Mouse (Mus musculus) kidney, embryonic 16.5 days (tissue): ENCODE measurements around the gene Serpinb1a. TPM values are rescaled to one million over a fixed set of nuclear protein-coding genes. Genes with fewer than 3 reads are reported as not detected.
A peak's percentile ranks its signal among the peaks of the same experiment; 100 is the strongest.
"Not testable (repeated sequence)": the region's sequence is repeated elsewhere in the genome, so short reads cannot be mapped to it uniquely, and the experiment has no call there.

Experiments
- ATAC-seq: fragments of 200-750 bp; cut with Nextera tagmentation; 2 replicates; pipeline ENCODE4 v1.8.0; 2017; ENCODE audit warnings: moderate TSS enrichment; ENCODE audit not compliant: low FRiP score, low TSS enrichment
- H3K27ac ChIP-seq: fragments of 300-500 bp; sonication (generic); 2 replicates; pipeline ENCODE4 v1.5.1; 2014; ENCODE audit warnings: low read length
- H3K27me3 ChIP-seq: fragments of 300-500 bp; sonication (generic); 2 replicates; pipeline ENCODE4 v1.6.1; 2014; ENCODE audit warnings: low read length, control low read depth, mixed read lengths; ENCODE audit not compliant: insufficient read depth
- H3K36me3 ChIP-seq: fragments of 300-500 bp; sonication (generic); 2 replicates; pipeline ENCODE4 v1.6.1; 2014; ENCODE audit warnings: low read length, control low read depth, mixed read lengths; ENCODE audit not compliant: insufficient read depth
- H3K4me1 ChIP-seq: fragments of 300-500 bp; sonication (generic); 2 replicates; pipeline ENCODE4 v1.6.1; 2014; ENCODE audit warnings: low read length, control low read depth, mixed read lengths; ENCODE audit not compliant: insufficient read depth
- H3K4me2 ChIP-seq: fragments of 300-500 bp; sonication (generic); replicated peaks from 2 replicates; pipeline ENCODE4 v1.6.1; 2014; ENCODE audit warnings: low read depth, low read length
- H3K4me3 ChIP-seq: fragments of 300-500 bp; sonication (generic); 2 replicates; pipeline ENCODE4 v1.5.1; 2014; ENCODE audit warnings: mild to moderate bottlenecking, low read length
- H3K9ac ChIP-seq: fragments of 300-500 bp; sonication (generic); replicated peaks from 2 replicates; pipeline ENCODE4 v1.6.1; 2014; ENCODE audit warnings: low read length
- H3K9me3 ChIP-seq: fragments of 300-500 bp; sonication (generic); 2 replicates; pipeline ENCODE4 v1.6.1; 2016; ENCODE audit warnings: low read length, control low read depth
- WGBS: fragments of 180-500 bp; shearing (Covaris S2); extraction: QIAGEN DNeasy Blood & Tissue Kit; methylation state at CpG from one replicate; pipeline ENCODE4 v1.1.7; 2014; 5-methylcytosine and 5-hydroxymethylcytosine counted together
- polyA plus RNA-seq: library from polyadenylated mRNA; unstranded; fragments of >200 nt; fragmentation: Nextera tagmentation; extraction: Ambion mirVana; gene quantifications from 2 replicates; pipeline ENCODE4 v1.2.1, GENCODE M21; 2015

The Serpinb1a gene
- 10.3 and 12.1 TPM in 2 replicates for polyA plus RNA-seq

- H3K27me3 ChIP-seq, result no peaks in the 10 kb centered on the region
- no peak within 1 kb of the TSS for H3K9ac ChIP-seq
- peaks cover 20% of the 10 kb centered on the region for H3K4me1 ChIP-seq
- ATAC-seq, result peak; percentile 71; the same call in 1 of the 2 replicates
- 47% methylated on average over 10 of the region's 10 CpGs for WGBS
- no peaks in the 10 kb centered on the region for H3K36me3 ChIP-seq
- no peak within 1 kb of the TSS for H3K27ac ChIP-seq
- no peaks in the 10 kb centered on the region for H3K9me3 ChIP-seq
- no peak within 1 kb of the TSS for H3K4me3 ChIP-seq
- H3K4me2 ChIP-seq, result peak within 1 kb of the TSS; percentile 16; the same call in 1 of the 2 replicates
These were observed at the start of gene Serpinb1a for GRCm38 (mm10) chr13:32850668-32851404. Gene Serpinb1a (minus strand): TSS chr13:32851185.

- 25% methylated on average over 2 of the region's 2 CpGs for WGBS
- no peak for ATAC-seq
- no peak overlapping the region for H3K4me3 ChIP-seq
- no peaks in the 10 kb centered on the region for H3K9me3 ChIP-seq
- no peak overlapping the region for H3K4me2 ChIP-seq
- no peaks in the 10 kb centered on the region for H3K36me3 ChIP-seq
- H3K9ac ChIP-seq, result no peak overlapping the region
- no peaks in the 10 kb centered on the region for H3K27me3 ChIP-seq
- peaks cover 4% of the 10 kb centered on the region; the same call in 1 of the 2 replicates for H3K4me1 ChIP-seq
- H3K27ac ChIP-seq, result no peak overlapping the region
These were observed 49.7 kb upstream of the Serpinb1a start for GRCm38 (mm10) chr13:32900639-32901038.

GRCm38 (mm10) chr13:32899114-32899513 is 48.1 kb upstream of the Serpinb1a start:
- H3K27ac ChIP-seq, H3K9ac ChIP-seq, H3K36me3 ChIP-seq, H3K27me3 ChIP-seq, H3K4me3 ChIP-seq, H3K4me2 ChIP-seq, H3K9me3 ChIP-seq, H3K4me1 ChIP-seq, ATAC-seq: not testable (repeated sequence)
- no CpG with 5 or more reads among the region's 2 CpGs for WGBS

- Histone ChIP-seq H3K36me3 (no peaks in the 10 kb centered on the region), H3K27ac (no peak within 1 kb of the TSS), H3K4me1 (no peaks in the 10 kb centered on the region), H3K4me2 (no peak within 1 kb of the TSS), H3K27me3 (no peaks in the 10 kb centered on the region), H3K9me3 (no peaks in the 10 kb centered on the region), H3K9ac (no peak within 1 kb of the TSS), H3K4me3 (no peak within 1 kb of the TSS)
- ATAC-seq, result no peak
- WGBS, result 70% methylated on average over 2 of the region's 2 CpGs
These were observed 47.1 kb upstream of the Serpinb1a start, which contains the start of gene Serpinb1c for GRCm38 (mm10) chr13:32898111-32898510. Gene Serpinb1c (minus strand): TSS chr13:32898211.

- no peaks in the 10 kb centered on the region for H3K4me1 ChIP-seq
- no peak overlapping the region for H3K9ac ChIP-seq
- no peaks in the 10 kb centered on the region for H3K27me3 ChIP-seq
- ATAC-seq, result no peak
- no peak overlapping the region for H3K4me3 ChIP-seq
- H3K36me3 ChIP-seq, result no peaks in the 10 kb centered on the region
- no peak overlapping the region for H3K27ac ChIP-seq
- WGBS, result 64% methylated on average over 4 of the region's 4 CpGs
- H3K9me3 ChIP-seq, result no peaks in the 10 kb centered on the region
- no peak overlapping the region for H3K4me2 ChIP-seq
These were observed 45.9 kb upstream of the Serpinb1a start for GRCm38 (mm10) chr13:32896931-32897330.

GRCm38 (mm10) chr13:32884755-32885154 is 33.8 kb upstream of the Serpinb1a start:
- Histone ChIP-seq H3K4me1 (no peaks in the 10 kb centered on the region), H3K27ac (no peak overlapping the region), H3K27me3 (no peaks in the 10 kb centered on the region), H3K9me3 (no peaks in the 10 kb centered on the region), H3K4me2 (no peak overlapping the region), H3K36me3 (no peaks in the 10 kb centered on the region), H3K9ac (no peak overlapping the region), H3K4me3 (no peak overlapping the region)
- ATAC-seq, result no peak

- ATAC-seq, result no peak
- Histone ChIP-seq H3K9ac (no peak overlapping the region), H3K27me3 (no peaks in the 10 kb centered on the region), H3K36me3 (no peaks in the 10 kb centered on the region), H3K4me1 (no peaks in the 10 kb centered on the region), H3K9me3 (peaks cover 3% of the 10 kb centered on the region; the same call in 1 of the 2 replicates), H3K4me2 (no peak overlapping the region), H3K27ac (no peak overlapping the region), H3K4me3 (no peak overlapping the region)
- 88% methylated on average over 1 of the region's 1 CpGs for WGBS
These were observed 22.9 kb upstream of the Serpinb1a start for GRCm38 (mm10) chr13:32873862-32874261.

- H3K9ac ChIP-seq, result no peak overlapping the region
- H3K27me3 ChIP-seq, result no peaks in the 10 kb centered on the region
- ATAC-seq, result no peak
- 81% methylated on average over 5 of the region's 5 CpGs for WGBS
- no peaks in the 10 kb centered on the region for H3K4me1 ChIP-seq
- H3K36me3 ChIP-seq, result no peaks in the 10 kb centered on the region
- H3K27ac ChIP-seq, result no peak overlapping the region
- H3K4me3 ChIP-seq, result no peak overlapping the region
- no peaks in the 10 kb centered on the region for H3K9me3 ChIP-seq
- H3K4me2 ChIP-seq, result no peak overlapping the region
These were observed 17.9 kb upstream of the Serpinb1a start for GRCm38 (mm10) chr13:32868843-32869242.

GRCm38 (mm10) chr13:32868233-32868632 is 17.2 kb upstream of the Serpinb1a start:
- not testable (repeated sequence) for H3K4me3 ChIP-seq, H3K27me3 ChIP-seq, ATAC-seq, H3K4me1 ChIP-seq, H3K27ac ChIP-seq, H3K36me3 ChIP-seq, H3K9ac ChIP-seq, H3K4me2 ChIP-seq, H3K9me3 ChIP-seq
- WGBS, result 78% methylated on average over 4 of the region's 4 CpGs

GRCm38 (mm10) chr13:32867030-32867429 is 16.0 kb upstream of the Serpinb1a start:
- Histone ChIP-seq H3K4me3 (no peak overlapping the region), H3K4me1 (no peaks in the 10 kb centered on the region), H3K9me3 (no peaks in the 10 kb centered on the region), H3K36me3 (no peaks in the 10 kb centered on the region), H3K27ac (no peak overlapping the region), H3K9ac (no peak overlapping the region), H3K27me3 (no peaks in the 10 kb centered on the region), H3K4me2 (no peak overlapping the region)
- WGBS, result 60% methylated on average over 2 of the region's 2 CpGs
- no peak for ATAC-seq
